Mouse (Mus musculus) layer of hippocampus, adult 9-11 months (tissue): ENCODE measurements around the gene Tmc6.
"Not testable (repeated sequence)": the region's sequence is repeated elsewhere in the genome, so short reads cannot be mapped to it uniquely, and the experiment has no call there.

ENCODE experiments used
- DNase-seq: peaks from one replicate; pipeline ENCODE4 v3.0.0; 2022

Gene Tmc6

DNA sequence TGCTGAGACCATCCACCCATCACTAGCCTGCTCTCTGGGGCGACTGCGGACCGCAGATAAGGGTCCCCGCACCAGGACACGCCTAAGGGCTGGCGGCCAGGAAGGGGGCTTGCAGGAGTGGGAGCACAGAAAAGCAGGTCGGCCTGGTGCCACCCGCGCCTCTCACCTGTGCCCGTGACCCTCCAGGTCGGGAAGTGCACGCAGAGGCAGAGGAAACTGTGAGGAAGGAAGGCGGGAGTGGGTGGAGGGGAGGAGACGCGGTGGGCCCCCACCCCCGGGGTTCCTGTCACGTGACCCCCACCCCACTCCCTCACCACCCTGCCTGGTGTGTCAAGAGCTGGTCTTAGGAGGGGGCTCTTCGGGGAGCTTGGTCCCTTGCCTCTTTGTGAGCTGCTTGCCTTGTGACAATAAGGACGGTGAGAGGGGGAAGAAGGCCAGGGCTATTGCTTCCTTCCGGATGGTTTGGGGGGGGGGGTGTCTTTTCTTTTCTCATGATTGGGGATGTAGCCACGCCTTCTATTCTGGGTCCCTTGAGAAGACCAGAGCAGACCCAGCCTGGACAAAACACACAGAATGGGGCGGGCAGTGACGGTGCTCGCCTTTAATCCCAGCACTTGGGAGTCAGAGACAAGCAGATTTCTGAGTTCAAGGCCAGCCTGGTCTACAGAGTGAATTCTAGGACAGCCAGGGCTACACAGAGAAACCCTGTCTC is at the start of gene Tmc6, which contains the start of gene Tmc8:
Gene Tmc6, minus strand, starts transcription at position 206 of the 712 bp plus-strand sequence.
Gene Tmc8, plus strand, starts transcription at position 84 of the 712 bp plus-strand sequence.
- DNase-seq: no peak

DNA sequence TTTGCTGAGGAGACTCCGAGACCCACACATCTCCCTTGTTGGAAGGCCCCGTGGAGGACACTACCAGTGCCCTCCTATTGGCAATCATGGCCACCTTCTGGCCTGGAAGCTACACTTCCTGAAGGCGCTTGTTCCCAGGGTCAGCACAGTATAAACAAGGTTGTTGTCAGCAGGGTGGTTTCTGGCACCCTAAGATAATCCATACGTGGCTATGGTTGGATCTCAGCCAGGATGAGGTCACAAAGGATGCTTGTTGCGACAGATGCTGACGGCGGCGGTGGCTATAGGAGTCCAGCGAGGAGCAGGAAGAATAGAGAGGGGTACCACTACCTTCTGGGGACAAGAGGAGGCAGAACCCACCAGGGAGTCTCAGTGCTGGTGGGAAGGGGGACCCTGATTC is 48.4 kb upstream of the Tmc6 start:
- no peak for DNase-seq

DNA sequence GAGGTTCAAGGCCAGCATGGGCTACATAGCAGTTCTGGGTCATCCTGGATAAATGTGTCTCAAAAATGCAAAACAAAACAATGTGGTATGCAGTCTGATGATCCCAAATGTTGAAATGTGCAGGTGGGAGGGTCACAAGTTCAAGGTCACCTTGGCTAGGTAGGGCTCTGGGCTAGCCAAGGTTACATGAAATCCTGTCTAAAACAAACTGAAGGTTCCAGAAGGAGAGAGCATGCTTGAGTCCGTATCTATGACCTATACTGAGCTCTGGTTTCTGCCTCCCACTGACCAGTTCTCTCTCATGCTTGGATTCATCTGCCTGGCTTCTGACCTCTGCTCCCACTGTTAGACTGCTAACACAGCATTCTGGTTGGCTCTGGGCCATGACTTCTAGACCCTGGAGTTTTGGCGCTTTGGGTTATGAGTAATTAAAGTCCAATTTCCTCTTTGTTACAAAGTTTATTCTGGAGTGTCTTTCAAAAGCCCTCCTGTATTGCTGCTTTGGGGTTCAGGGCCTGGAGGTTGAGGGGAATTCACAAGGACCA is 47.7 kb upstream of the Tmc6 start:
- no peak for DNase-seq

DNA sequence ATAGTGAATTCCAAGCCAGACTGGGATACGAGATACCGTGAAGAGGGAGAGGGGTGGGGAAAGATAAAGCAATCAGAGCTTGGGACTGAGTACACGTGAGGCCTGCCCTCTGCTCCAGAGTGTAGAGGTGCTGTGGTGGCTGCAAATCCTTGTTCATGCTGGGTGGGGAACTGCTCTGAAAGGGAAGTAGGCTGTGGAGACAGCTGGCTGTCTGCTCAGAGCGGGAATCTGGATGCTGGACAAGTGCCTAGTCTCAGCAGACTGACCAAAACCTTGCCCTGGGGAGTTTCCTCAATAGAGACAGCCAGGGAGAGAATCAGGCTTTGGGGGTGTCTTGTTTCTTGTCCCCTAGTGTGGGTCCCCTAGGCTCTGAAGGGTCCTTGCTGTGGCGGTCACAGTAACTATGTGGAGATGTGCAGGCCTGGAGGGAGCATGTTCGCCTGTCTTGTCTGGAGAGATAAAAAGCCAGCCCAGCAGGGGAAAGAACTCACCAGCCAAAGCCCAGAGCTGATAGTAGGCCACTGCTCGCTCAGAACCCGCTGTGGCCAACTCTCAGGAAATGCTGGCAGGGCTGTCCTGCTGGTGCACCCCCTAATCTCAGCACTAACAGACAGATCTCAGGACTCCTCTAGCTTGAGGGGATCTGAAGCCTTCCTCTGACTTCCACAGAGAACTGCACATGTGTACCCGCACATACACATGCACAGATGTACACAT is 47.0 kb upstream of the Tmc6 start:
- DNase-seq: no peak

DNA sequence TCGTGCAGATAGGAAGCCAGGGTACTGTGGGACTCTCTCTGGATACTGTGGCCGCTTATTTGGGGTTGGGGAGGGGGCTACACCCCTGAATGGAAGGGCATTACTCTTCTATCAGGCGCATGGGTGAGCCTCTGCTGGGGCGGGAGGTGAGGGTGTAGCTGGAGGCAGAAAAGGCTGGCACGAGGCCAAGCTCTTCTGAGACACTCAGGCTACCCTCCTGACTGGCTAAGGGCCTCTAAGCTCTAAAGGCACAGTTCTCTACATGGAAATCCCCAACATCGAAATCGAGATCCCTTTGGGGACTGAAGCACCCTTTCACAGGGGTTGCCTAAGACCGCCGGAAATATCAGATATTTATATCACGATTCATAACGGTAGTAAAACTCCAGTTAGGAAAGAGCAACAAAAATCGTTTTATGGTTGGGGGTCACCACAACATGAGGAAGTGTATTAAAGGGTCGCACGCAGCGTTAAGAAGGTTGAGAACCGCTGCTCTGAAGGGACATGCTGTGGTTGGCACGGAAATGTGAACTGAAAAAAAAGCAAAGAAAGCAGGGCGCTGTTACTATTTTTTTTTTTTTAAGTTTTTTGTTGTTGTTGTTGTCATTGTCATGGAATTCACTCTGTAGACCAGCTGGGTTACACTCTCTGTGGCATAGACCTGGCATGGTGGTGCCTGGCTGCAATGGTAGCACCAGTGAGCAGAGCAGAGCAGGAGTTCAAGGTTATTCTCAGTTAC is 46.3 kb upstream of the Tmc6 start:
- no peak for DNase-seq

DNA sequence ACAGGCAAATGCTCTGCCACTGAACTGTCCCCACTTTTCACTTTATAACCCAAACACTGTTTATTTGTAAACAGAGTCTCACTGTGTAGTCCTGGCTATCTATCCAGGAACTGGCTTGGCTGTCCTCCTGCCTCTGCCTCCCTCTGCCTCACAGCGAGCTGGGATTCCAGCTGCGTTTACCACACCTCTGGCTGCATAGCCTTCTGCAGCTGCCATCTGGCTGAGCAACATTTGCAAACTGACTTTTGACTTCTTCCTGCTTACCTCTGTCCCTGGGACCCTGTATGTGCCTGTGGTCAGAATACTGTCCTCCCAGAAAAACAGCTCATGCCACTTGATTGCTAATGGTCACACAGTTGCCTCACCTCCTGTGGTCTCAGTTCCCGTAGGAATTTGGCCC is 45.4 kb upstream of the Tmc6 start:
- DNase-seq: no peak

DNA sequence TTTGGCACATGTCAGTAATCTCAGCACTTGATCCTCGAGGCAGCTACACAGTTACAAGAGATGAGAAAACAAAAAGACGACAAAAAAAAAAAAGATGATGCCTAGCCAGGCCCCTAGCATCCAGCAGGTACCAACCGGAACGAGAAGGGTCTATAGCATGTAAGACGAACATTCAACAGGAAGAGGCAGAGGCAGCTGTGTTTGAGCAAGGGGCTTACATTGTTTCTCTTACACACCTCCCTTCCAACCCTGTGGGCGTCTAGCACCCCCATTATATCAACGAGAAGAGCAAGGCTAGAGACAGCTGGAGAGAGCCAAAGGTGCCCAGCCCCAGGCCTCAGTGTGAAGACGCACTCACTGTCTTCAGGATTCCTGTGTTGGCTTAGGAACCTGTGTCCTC is 44.9 kb upstream of the Tmc6 start:
- DNase-seq: no peak

DNA sequence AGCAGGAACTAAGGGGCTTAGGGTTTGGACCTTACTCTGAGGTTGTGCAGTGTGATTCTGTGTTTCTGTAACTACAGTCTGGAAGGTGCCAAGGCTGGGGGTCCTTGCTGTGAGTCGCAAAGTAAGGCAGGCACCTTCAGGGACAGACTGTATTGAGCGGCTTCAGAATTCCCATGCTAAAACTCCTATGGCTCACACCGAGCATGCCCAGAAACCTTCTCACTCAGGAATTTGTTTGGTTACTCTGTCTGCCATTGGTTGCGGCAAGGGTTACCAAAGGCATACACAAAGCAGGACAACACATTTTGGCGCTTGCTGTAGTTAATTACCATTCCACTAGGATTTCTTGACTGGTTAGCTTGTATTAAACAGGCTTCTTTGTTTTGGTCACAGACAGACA is 44.2 kb upstream of the Tmc6 start:
- no peak for DNase-seq

DNA sequence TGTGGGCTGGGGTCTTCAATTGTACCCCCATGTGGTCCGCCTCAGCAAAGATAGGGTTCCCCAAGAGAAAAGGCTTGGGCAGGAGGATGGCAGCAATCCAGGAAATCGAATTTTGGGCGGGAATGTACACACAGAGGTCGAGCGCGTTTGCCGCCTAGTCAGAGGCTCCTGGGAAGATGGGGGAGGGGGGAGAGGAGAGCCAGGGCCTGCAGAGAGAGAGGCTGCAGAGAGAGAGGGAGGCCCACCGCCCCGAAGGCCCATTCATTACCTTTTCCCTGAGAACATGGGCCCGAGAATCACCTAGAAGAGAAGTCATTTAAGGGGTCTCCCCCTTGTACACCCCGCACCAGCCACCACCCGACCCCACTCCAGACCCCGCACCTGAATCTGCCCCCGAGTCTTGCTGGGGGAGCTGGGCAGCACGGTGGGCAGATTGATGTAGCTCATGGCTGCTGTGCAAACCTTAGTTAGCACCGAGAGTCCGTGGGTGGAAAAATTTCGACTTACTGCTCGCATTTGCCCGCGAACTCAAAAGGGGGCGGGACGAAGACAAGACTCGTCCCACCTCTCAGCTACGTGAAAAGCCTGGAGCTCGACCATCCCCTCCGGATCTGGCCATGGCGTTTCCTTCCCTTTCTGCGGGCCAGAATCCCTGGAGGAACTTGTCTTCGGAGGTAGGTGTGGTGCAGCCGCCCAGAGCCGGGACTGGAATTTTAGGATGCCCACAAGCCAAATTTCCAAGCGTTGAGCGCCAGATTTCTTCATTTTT is 43.5 kb upstream of the Tmc6 start, which contains the start of the genes Afmid and Tk1:
Gene Afmid, plus strand, starts transcription at position 592 of the 769 bp plus-strand sequence.
Gene Tk1, minus strand, starts transcription at position 760 of the 769 bp plus-strand sequence.
- DNase-seq: no peak

DNA sequence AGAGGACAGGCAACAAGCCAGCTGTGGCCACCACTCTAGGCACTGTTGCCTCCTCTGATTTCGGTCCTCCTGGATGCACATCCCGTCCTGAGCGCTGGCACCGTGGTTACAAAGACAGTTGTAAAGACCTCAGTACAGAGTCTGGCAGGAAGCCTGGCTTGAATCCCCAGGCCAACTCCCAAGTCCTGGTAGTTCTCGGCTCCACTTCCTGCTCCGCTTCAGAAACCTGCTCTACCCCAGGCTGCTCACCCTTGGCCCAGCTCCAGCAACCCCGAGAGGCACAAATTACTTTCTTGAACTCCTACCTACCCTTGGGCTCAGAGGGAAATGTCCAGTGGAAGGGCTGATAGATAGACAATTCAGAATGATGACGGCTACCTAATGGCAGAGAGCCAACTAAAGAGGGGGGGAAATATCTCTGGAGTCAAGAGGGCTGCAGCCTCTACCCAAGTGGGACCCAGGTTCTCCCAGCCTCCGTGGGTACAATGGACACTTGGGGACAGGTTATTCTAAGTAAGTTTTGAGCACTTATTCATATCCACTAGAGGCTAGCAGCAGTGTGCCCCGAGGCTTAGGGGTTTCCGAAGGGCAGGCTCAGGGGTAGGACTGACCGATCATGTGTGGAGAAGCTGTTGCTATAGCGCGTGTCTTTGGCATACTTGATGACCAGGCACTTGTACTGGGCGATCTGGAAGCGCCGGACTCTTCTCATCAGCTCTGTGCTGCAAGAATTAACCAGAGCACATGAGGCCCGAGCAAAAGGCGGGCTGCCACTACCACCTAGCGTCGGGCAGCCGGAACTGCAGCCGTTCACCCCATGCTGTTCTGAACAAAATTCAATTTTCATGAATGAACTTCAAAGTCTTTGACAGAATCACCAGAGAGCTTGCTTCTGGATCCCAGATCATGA is 42.3 kb upstream of the Tmc6 start:
- DNase-seq: peak; percentile 74

DNA sequence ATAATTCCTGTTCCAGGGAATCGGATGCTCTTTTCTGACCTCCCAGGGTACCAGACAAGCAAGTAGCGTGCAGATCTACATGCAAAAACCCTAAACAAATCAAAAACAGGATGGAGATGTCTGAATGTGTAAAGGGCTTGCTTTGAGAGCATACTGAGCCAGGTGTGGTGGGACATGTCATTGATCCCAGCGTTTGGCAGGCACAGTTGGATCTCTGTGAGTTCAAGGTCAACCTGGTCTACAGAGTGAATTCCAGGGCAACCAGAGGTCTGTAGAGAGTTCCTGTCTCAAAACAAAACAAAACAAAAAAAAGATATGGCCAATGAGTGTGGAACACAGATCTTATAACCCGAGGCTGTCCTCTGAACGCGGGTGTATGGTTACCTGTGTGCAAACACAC is 41.4 kb upstream of the Tmc6 start:
- no peak for DNase-seq

DNA sequence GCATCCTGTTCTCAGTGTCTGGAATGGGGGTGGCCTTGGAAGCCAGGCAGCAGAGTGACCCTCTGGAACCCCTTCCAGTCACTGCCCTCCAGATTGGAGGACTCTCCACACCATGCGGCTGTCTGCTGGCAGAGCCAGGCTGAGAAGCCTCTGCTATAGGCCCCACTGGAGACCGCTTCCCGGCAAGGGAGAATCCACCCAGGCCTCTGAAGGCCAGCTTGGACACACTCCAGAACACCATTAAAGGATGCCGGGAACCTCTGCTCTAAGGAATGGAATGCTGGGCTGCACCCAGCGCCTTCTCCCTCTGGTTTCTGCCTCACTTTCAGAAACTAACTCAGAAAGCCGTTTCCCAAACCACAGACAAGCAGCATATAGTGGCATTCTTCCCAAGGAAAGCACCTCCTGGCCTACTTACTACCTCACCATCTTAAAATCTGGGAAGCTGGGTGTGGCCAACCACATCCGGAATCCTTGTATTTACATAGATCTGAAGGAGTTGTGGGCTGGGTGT is 40.8 kb upstream of the Tmc6 start:
- DNase-seq: no peak

DNA sequence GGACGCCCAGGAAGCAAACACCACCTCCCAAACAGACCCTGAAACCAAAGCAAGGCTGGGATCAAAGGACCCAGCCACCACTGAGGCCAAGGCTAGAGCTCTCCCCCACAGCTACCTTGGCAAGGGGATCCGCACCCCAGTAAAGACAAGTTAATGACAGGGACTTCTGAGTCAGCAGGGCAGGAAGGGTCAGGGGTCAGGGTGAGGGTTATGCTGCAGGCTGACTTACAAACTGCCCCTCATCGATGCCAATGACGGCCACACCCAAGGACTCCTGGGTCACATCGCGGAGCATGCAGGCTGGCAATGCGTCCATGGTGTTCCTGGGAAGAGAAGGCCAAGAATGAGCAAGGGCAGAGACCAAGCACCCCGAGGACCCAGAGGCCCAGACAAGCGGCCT is 39.9 kb upstream of the Tmc6 start:
- no peak for DNase-seq

DNA sequence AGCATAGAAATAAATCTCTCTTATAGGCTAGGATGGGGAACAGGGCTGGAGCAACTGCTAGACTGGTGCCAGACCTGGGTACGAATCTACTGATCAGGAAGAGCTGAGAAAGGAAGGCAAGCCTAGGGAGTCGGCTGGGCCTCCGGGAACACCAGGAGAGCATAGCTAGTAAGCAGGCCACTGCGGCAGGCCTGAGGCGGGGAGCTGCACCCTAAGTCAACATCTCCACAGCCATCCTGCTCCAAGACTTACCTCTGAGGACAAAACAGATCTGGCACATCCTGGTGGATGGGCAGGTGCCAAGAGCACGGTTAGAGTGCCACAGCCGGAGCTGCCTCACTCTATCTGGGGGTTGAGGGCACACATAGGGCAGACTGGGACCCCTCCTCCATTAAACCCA is 38.2 kb upstream of the Tmc6 start:
- no peak for DNase-seq

DNA sequence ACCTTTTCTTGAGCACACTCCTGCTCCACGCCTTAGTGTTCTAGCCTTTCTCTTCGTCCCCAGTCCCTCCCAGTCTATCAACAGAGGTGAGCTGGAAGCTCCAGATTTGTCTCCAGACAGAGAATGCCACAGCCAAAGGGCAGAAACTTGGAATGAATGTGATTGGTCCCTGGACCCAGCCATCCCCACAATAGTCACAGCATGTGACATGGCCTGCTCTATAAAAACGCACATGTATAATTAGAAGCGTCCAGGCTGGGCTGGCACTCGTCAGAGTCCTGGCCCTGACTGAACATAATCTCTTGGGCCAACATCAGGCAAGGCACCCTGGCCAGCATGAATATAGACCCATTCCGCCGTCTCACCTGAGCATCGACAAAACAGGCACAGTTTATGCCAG is 37.1 kb upstream of the Tmc6 start:
- no peak for DNase-seq

DNA sequence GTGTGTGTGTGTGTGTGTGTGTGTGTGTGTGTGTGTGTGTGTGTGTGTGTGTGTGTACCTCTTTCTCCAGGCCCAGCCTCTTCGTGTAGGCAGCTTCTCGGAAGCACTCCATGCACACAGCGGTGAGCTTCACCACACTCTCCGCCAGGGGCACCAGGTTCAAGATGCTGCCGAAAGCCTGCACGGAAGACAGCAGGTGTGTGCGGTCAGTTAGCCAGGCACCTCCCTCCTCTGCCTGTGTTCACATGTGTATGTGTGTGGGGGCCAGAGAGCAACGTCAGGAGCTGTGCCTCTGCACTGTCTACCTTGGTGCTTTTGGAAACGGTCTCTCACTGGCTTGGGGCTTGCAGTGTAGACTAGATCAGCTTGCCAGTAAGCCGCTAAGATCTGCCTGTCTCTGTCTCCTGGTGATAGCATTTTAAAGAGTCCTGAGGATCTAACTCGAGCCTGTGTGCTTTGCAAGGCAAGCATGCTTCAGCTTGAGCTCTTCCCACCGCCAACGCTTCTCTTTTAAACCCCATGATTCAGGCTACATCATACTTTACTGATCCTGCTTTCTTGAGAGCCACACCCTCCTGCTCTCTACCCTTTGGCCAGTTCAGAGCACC is 34.5 kb upstream of the Tmc6 start:
- no peak for DNase-seq

DNA sequence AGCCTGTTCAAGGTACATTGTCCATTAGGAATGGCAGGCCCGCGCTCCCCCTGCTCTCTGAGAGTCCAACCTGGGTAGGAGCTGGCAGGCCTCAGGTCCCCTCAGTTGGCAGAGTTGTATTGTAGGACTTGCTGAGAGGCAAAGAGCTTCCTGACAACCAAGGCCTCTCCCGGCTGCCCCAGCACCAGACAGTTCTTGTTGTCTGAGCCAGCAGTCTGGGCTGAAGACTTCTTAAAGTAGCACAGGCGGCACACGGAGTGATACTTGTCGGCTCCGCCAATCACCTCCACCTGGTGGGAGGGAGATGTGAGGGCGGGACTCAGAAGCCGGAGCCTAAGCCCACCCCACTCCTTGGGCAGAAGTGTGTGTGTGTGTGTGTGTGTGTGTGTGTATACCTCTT is 33.9 kb upstream of the Tmc6 start:
- not testable (repeated sequence) for DNase-seq

DNA sequence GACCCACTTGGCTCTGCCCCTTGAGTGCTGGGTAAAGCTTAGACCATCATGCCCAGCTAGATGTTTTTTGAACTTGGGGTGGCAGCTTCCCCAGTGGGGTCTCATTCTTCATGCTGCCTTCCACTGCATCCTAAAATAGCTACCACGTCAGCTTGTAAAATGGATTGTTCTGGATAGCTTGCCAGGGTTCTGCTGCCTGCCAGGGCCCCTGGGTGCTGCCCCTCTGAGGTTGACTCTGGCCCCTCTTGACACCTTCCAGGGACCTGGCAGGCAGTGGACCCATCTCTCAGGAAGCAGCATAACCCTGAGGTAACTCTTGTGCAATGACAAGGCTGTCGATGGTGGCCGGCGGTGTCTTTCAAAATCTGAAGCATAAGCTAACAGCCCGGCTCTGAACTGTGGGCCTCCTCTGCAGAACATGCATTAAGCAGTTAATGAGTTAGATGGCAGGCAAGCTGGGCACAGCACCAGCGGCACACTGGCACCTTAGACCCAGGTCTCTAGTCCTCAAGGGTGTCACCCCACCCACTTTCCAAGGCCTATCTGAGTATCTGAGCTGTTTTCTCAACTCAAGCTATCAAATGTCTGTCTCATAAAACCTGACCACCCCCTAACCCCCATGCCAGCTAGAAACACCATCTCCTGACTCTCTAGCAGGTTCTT is 32.8 kb upstream of the Tmc6 start:
- no peak for DNase-seq

DNA sequence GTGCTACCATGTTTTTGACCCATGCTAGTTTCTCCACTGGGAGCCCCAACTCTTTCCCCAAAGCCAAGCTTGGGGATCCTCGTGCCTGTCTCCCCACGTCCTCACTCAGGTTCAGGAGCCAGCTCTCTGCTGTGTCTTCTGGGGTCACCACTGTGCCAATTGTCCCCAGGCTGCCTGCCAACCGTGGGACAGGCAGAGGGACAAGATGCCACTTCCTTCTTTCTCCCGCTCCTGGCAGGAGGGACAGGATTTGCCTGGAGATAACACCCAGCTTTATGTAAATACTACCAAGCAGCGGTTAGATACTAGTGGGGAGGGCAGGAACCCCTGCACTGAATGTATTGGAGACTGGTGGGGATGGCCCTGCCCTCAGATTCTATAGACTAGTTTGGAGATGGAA is 31.9 kb upstream of the Tmc6 start:
- DNase-seq: no peak

DNA sequence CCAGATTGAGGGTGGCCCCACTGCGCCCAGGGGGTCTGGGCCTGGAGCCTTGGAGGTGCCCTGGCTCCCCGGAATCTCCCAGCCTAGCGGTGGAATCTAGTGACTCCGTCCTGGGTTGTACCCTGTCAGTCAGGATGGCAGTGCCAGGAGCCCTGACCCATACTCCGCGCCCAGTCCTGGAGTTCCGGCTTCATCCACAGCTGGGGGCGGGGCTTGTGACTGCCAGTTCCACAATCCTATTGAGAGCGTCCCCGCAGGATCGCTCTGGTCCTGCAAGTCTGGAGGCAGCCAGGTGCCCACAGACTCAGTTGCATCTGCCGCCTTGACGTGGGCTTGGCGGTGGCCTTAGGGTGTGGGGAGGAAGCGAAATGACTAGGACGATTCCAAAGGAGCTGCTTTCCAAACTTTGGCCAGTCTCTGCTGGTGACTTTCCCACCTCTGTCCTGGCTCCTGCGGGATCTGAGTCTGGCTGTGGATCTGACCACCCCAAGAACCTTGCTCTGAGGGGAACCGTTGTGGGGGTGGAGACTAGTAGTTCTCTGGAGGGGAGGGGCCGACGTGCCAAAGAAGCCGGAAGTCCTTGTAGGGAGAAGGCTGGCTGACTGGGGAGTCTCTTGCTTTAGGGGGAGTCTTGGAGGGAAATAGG is 28.5 kb upstream of the Tmc6 start:
- peak; percentile 82 for DNase-seq
